Mouse (Mus musculus) embryonic fibroblast, embryonic 13.5 days (primary cell): ENCODE results near the gene Tbx15.

Experiments used
- CTCF ChIP-seq: IDR thresholded peaks from 2 replicates; pipeline ENCODE4 v1.5.1; 2011; ENCODE audit warnings: mild to moderate bottlenecking, control low read depth, low read length, moderate library complexity, borderline replicate concordance; ENCODE audit not compliant: insufficient read depth
- POLR2A ChIP-seq: IDR thresholded peaks from 2 replicates; pipeline ENCODE4 v1.6.1; 2011; ENCODE audit warnings: low read depth, mild to moderate bottlenecking, control low read depth, low read length, moderate library complexity

DNA sequence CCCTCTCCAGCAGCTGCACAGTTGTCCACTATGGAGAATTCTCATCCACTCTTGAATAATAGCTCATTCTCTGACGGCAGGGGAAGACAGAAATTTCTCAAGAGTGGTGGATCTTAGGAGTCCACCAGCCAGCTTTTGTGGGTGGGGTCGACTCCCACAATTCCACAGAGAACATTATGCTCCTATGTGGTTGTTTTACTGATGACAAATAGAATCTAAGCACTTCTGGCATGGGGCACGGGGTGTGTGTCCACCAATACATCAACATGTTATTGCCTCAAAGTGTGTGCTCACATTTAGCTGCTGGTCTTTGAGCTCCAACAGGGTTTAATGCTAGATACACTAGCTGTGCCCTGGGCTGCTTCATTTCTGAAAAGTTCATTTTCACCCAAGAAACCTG, 6.4 kb downstream of the Tbx15 start:
- TF ChIP-seq CTCF: no peak
- TF ChIP-seq POLR2A: no peak
